Mouse (Mus musculus): ENCODE measurements at regions not wholly inside any gene's neighbourhood (a gene's known extent, or its start where the extent isn't known, plus 50 kb on each side); places are given as distances from the start of the nearest gene placed in this dataset.

DNA sequence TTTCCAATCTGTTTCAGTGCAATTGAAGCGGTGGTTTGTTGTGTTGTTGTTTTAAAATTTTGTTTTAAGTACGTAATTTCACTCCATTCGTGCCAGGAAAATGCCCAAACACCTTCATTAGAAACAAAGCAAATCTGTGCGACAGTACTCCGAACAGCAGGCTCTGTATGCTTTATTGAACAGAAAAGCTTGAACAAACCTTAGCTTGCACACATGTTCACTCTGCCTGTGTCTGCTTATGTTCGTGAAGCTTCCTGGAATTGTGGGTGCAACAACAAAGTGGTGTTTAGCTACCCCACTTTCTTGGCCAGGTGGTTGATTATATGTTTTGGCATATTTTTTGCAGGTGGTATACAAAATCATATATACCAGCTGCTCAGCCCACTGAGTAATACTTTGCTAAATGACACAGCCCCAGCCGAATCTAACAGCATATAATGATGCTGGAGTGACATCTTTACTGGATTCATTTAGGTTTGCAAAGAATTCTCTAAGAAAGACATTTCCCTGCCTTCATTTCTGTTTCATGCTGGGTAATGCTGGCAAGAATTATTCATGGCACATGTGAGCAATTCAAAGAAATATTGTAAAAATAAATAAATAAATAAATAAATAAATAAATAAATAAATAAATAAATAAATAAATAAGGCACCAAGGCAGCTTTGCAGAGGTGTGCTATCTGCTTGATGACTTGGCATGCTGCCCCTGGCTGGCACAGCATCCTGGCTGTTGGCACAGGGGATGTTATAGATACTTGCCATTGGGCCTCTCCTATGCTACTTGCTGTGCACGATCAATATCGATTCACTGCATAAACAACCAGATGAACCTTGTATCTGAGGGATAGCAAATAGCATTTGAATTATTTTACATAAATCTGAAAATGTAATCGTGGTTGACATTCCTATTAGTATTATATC lies 679.9 kb downstream of the Dach1 start:
- TF ChIP-seq MAFK (IDR thresholded peaks at IDR 0.05; ENCODE audit: insufficient read depth, low read depth, low read length) (no peak), ZNF384 (IDR thresholded peaks at IDR 0.05; ENCODE audit: low read depth, low read length) (no peak), CHD2 (IDR thresholded peaks at IDR 0.05; ENCODE audit: low read depth, low read length) (no peak), ZC3H11A (IDR thresholded peaks at IDR 0.05; ENCODE audit: borderline replicate concordance, low read depth, low read length) (no peak), HCFC1 (IDR thresholded peaks at IDR 0.05; ENCODE audit: borderline replicate concordance, insufficient read depth, low read length) (no peak)
- H3K9me3 ChIP-seq (ENCODE audit: control insufficient read depth, insufficient read depth, low read depth, low read length), result no peaks in the 10 kb centered on the region
- H3K27ac ChIP-seq (ENCODE audit: insufficient read depth, low read depth, low read length, poor library complexity, severe bottlenecking), result no peak overlapping the region
- H3K4me1 ChIP-seq (ENCODE audit: control insufficient read depth in 2 of 2, insufficient read depth in 2 of 2, low read length in 2 of 2, poor library complexity in 1 of 2), result no peaks in the 10 kb centered on the region
- no peak for DNase-seq (ENCODE audit: low read depth, low spot score)
- H3K9ac ChIP-seq (ENCODE audit: insufficient read depth, low read depth, low read length, poor library complexity, severe bottlenecking), result no peak overlapping the region
- H3K4me3 ChIP-seq (ENCODE audit: insufficient read depth in 1 of 2, low read depth in 1 of 2, low read length in 2 of 2, poor library complexity in 1 of 2, severe bottlenecking in 1 of 2), result no peak overlapping the region
- H3K36me3 ChIP-seq (ENCODE audit: control insufficient read depth, insufficient read depth, low read length, poor library complexity, severe bottlenecking), result no peaks in the 10 kb centered on the region
- in situ Hi-C loops (cut with MboI; ENCODE audit: low sequenced_read_pairs in 2 of 2, unreplicated experiment in 2 of 2), result no loop called here

DNA sequence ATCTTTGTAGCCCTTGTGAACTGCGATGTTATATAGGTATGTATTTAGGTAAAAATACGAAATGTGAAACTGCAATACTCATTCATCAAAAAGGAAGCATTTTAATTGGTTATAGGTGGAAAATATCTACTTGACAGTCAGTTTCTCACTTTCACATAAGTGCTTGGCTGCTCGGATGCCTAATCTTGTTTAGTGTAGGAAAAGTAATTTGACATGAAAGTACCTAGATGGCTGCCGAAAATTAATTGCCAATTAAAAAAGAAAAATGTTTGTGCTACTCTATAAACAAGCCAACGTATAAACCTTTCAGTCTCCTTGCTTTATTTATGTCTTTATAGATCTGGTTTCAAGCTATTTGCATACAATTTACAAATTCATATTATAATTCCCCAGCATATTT lies 691.3 kb downstream of the Dach1 start:
- H3K36me3 ChIP-seq (ENCODE audit: control insufficient read depth, insufficient read depth, low read length, poor library complexity, severe bottlenecking), result no peaks in the 10 kb centered on the region
- in situ Hi-C loops (cut with MboI; ENCODE audit: low sequenced_read_pairs in 2 of 2, unreplicated experiment in 2 of 2), result no loop called here
- no peak for DNase-seq (ENCODE audit: low read depth, low spot score)
- no peaks in the 10 kb centered on the region for H3K4me1 ChIP-seq (ENCODE audit: control insufficient read depth in 2 of 2, insufficient read depth in 2 of 2, low read length in 2 of 2, poor library complexity in 1 of 2)
- H3K27ac ChIP-seq (ENCODE audit: insufficient read depth, low read depth, low read length, poor library complexity, severe bottlenecking), result no peak overlapping the region
- no peak overlapping the region for H3K9ac ChIP-seq (ENCODE audit: insufficient read depth, low read depth, low read length, poor library complexity, severe bottlenecking)
- H3K4me3 ChIP-seq (ENCODE audit: insufficient read depth in 1 of 2, low read depth in 1 of 2, low read length in 2 of 2, poor library complexity in 1 of 2, severe bottlenecking in 1 of 2), result no peak overlapping the region
- H3K9me3 ChIP-seq (ENCODE audit: control insufficient read depth, insufficient read depth, low read depth, low read length), result no peaks in the 10 kb centered on the region
- TF ChIP-seq ZNF384 (IDR thresholded peaks at IDR 0.05; ENCODE audit: low read depth, low read length), result no peak
- TF ChIP-seq CHD2 (IDR thresholded peaks at IDR 0.05; ENCODE audit: low read depth, low read length), result no peak
- TF ChIP-seq ZC3H11A (IDR thresholded peaks at IDR 0.05; ENCODE audit: borderline replicate concordance, low read depth, low read length), result no peak
- TF ChIP-seq MAFK (IDR thresholded peaks at IDR 0.05; ENCODE audit: insufficient read depth, low read depth, low read length), result no peak
- TF ChIP-seq HCFC1 (IDR thresholded peaks at IDR 0.05; ENCODE audit: borderline replicate concordance, insufficient read depth, low read length), result no peak

DNA sequence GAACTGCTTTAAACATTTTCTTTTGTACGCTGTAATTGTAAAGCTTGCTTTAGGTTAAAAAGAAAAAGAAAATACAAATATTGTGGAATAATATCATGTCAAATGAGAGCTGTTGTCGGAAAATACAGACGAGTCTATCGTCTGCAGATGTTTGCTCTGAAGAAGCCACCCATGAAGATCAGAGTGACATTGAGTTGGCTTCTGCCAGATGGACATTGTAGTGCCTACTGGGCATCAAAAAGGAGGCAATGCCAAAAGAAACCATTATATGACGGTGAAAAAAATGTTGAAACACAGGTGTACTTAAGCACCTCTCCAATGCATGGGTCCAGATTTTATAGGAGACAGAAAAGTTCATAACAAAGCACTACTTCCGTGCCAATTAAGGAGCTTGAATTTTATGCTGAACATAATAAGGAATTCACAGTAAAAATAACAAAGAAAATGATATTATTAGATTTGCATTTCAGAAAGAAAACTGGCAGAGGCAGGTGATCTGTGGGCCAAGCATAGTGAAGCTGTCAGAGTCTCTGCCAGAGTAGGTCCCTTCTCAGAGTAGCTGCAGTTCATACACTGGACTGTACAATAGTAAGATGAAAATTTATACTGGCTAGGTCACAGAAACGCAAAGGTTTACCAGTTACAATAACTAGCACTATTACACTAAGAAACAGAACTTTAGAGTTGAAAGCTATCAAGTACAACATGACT lies 718.9 kb downstream of the Dach1 start:
- in situ Hi-C loops (cut with MboI; ENCODE audit: low sequenced_read_pairs in 2 of 2, unreplicated experiment in 2 of 2), result no loop called here
- no peaks in the 10 kb centered on the region for H3K36me3 ChIP-seq (ENCODE audit: control insufficient read depth, insufficient read depth, low read length, poor library complexity, severe bottlenecking)
- H3K9me3 ChIP-seq (ENCODE audit: control insufficient read depth, insufficient read depth, low read depth, low read length), result no peaks in the 10 kb centered on the region
- no peak overlapping the region for H3K9ac ChIP-seq (ENCODE audit: insufficient read depth, low read depth, low read length, poor library complexity, severe bottlenecking)
- no peak for DNase-seq (ENCODE audit: low read depth, low spot score)
- TF ChIP-seq MAFK (IDR thresholded peaks at IDR 0.05; ENCODE audit: insufficient read depth, low read depth, low read length), result no peak
- no peak for TF ChIP-seq ZC3H11A (IDR thresholded peaks at IDR 0.05; ENCODE audit: borderline replicate concordance, low read depth, low read length)
- no peak for TF ChIP-seq HCFC1 (IDR thresholded peaks at IDR 0.05; ENCODE audit: borderline replicate concordance, insufficient read depth, low read length)
- no peak for TF ChIP-seq CHD2 (IDR thresholded peaks at IDR 0.05; ENCODE audit: low read depth, low read length)
- no peak for TF ChIP-seq ZNF384 (IDR thresholded peaks at IDR 0.05; ENCODE audit: low read depth, low read length)
- no peak overlapping the region for H3K27ac ChIP-seq (ENCODE audit: insufficient read depth, low read depth, low read length, poor library complexity, severe bottlenecking)
- H3K4me3 ChIP-seq (ENCODE audit: insufficient read depth in 1 of 2, low read depth in 1 of 2, low read length in 2 of 2, poor library complexity in 1 of 2, severe bottlenecking in 1 of 2), result no peak overlapping the region
- no peaks in the 10 kb centered on the region for H3K4me1 ChIP-seq (ENCODE audit: control insufficient read depth in 2 of 2, insufficient read depth in 2 of 2, low read length in 2 of 2, poor library complexity in 1 of 2)

DNA sequence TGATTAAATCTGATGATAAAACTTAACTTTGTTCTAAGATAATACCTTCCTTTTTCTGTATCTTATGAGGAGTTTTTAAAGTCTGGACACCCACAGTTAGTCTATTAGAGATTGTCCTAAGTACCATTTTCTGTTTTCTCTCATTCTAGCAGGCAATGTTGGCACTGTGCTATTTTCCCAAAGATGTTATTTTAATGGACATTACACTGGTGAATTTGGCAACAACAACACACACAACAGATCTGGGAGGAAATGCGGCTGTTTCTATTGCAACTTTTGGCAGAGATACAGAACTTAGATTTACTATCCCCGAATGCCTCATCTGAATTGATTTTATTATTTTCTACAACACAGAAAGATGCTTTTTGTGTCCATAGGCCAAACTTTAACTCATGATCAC lies 720.9 kb downstream of the Dach1 start:
- no peaks in the 10 kb centered on the region for H3K36me3 ChIP-seq (ENCODE audit: control insufficient read depth, insufficient read depth, low read length, poor library complexity, severe bottlenecking)
- in situ Hi-C loops (cut with MboI; ENCODE audit: low sequenced_read_pairs in 2 of 2, unreplicated experiment in 2 of 2), result no loop called here

More for the DNA sequence above, 720.9 kb downstream of the Dach1 start:
- no peaks in the 10 kb centered on the region for H3K9me3 ChIP-seq (ENCODE audit: control insufficient read depth, insufficient read depth, low read depth, low read length)
- H3K4me1 ChIP-seq (ENCODE audit: control insufficient read depth in 2 of 2, insufficient read depth in 2 of 2, low read length in 2 of 2, poor library complexity in 1 of 2), result no peaks in the 10 kb centered on the region
- H3K27ac ChIP-seq (ENCODE audit: insufficient read depth, low read depth, low read length, poor library complexity, severe bottlenecking), result no peak overlapping the region
- TF ChIP-seq ZNF384 (IDR thresholded peaks at IDR 0.05; ENCODE audit: low read depth, low read length), result no peak
- no peak for TF ChIP-seq ZC3H11A (IDR thresholded peaks at IDR 0.05; ENCODE audit: borderline replicate concordance, low read depth, low read length)
- no peak for TF ChIP-seq MAFK (IDR thresholded peaks at IDR 0.05; ENCODE audit: insufficient read depth, low read depth, low read length)
- no peak for TF ChIP-seq HCFC1 (IDR thresholded peaks at IDR 0.05; ENCODE audit: borderline replicate concordance, insufficient read depth, low read length)
- TF ChIP-seq CHD2 (IDR thresholded peaks at IDR 0.05; ENCODE audit: low read depth, low read length), result no peak
- no peak for DNase-seq (ENCODE audit: low read depth, low spot score)
- H3K4me3 ChIP-seq (ENCODE audit: insufficient read depth in 1 of 2, low read depth in 1 of 2, low read length in 2 of 2, poor library complexity in 1 of 2, severe bottlenecking in 1 of 2), result no peak overlapping the region
- no peak overlapping the region for H3K9ac ChIP-seq (ENCODE audit: insufficient read depth, low read depth, low read length, poor library complexity, severe bottlenecking)
